Mouse (Mus musculus) ovary, postnatal 10 days (tissue): ENCODE measurements around the gene Jazf1.

Source experiments
- DNase-seq: peaks from one replicate; pipeline ENCODE4 v3.0.0; 2022; ENCODE audit warnings: low spot score

Jazf1 gene

DNA sequence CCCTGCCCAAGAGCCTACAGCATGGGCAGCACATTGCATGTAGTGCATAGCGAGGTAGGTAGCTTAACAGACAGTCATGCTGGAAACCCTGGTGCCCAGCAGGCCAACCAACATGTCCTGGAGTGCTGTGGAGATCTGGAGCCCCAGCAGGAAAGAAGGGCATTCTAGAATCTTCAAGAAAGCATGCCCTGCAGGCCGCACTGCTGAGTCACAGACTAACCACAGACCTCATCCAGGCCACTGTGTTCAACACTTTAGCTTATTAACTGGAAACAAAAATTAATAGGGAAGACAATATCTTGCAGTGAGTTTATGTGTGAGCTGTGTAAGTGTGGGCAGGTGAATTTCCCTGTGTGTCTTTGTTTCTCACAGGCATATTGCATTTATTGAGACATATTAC, 222.1 kb downstream of the Jazf1 start:
- DNase-seq = no peak

DNA sequence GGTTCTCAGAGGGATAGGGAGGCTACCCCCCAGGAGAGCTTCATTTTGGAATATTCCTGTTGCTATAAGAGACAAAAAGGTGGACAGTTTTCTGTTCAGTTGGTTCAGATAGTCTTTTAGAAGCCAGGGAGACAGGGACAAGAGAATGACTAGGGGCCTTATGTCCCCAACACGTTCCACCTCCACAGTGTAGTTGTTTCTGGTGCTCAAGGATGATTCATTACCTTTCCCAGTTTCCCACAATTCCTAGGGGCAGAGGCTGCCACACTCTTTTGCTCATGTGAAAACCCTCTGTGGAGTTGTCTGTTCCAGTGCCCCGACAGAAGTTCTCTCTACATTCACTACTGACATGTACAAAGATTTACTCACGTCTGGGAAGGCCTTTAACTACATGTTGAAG, 223.7 kb downstream of the Jazf1 start:
- no peak for DNase-seq

DNA sequence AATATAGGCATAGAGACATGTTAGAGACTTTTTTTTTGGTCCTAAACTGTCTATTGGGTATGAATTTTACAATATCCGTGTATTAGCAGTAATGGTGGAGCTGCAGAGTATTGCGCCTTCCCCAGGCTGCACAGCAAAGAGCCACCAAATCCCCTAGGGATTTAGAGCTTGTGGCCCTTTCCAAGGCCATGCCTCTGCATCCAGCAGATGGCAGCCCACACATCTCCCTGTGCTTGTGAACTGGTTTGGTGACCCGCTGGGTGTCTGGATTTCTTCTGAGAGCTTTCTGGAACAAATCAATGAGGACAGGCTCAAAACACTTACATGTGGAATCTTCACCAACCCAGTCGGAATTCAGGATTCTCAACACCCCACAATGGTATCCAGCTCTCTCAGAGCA, 225.4 kb downstream of the Jazf1 start:
- DNase-seq = no peak

DNA sequence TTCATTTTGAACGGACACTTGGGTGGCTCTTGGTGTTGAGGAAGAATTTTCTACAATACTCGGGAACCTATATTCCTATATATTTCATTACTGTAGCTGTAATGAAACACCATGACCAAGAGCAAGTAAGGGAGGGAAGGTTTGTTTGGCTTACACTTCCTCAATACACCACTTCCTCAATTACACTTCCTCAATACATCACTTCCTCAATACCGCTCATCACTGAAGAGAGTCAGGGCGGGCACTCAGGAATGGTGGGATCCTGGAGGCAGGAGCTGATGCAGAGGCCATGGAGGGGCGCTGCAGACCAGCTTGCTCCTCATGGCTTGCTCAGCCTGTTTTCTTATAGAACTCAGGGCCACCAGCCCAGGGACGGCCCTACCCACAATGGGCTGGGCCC, 225.8 kb downstream of the Jazf1 start:
- DNase-seq = no peak

DNA sequence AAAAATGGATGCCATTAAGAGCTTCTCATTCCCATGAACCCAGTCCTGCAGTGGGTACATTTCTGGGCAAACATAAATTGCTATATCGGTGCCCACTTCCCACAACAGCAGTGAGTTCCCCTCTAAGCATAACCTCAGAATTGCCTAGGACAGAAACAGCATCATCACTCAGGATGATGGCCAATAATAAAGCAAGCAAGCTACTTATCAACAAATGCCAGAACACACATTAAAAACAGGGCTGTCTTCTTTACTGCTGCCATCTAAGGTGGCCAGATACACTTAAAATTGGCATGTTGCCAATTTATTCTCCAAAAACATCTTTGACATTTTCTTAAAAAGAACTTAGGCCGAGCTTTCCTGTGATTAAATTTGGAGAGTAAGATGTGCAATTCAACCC, 226.8 kb downstream of the Jazf1 start:
- DNase-seq = no peak

DNA sequence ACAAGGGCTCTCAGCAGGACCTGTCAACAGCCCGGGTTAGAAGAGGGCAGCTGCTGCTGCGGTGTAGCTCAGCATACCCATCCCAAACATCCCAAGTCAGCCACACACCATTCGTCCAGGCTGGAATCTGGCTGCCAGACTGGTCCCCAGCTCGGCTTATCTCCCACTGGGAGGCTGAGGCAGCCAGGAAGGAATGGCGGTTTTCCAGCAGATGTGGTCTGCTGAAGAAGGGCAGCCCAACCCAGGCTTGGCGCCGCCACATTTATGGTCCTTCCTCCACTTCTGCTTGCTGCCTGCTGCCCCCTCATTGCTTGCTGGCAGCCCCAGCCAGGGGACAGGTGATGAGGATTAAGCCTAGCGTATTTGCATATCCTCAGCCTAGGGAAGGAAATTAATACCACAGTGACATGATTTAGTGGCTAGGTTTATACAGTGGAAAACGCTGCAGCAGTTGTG, 227.8 kb downstream of the Jazf1 start:
- no peak for DNase-seq

DNA sequence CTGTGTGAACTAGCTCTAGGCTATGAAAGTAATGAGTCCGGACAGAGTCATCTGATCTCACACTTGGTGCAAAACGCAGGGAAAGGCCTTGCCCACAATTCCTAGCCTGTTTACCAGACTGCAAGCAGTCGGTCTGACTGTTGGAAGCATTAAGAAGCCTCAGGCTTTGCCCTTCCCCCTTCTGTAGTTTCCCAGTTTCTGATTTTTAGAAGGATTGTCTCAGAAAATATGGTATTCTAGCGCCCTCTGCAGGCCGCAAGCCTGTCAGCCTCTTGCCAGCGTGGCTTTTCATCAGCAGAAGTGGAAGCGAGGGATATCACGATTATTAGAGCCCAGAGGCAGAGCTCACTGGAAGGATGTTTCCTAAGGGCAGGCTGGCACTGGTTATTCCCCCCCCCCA, 229.7 kb downstream of the Jazf1 start:
- peak; percentile 59 for DNase-seq

DNA sequence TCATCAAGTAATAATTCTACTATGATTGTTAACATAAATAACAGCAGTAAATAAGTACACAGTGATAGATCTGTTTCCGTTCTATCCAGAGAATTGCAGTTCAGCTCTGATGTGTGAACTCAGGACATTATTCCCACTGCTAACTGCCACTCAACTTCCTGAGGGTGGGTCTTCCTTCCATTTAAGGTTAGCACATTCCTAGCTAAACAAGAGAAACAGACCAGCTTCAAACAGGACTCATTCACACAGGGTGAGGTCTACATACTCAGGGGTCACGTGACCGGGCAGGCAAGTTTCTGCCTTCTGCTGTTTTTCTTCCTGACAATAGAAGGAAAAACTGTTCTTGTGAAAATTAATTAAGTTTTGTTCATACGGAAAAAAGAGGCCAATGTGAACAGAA, 230.6 kb downstream of the Jazf1 start:
- DNase-seq = no peak

DNA sequence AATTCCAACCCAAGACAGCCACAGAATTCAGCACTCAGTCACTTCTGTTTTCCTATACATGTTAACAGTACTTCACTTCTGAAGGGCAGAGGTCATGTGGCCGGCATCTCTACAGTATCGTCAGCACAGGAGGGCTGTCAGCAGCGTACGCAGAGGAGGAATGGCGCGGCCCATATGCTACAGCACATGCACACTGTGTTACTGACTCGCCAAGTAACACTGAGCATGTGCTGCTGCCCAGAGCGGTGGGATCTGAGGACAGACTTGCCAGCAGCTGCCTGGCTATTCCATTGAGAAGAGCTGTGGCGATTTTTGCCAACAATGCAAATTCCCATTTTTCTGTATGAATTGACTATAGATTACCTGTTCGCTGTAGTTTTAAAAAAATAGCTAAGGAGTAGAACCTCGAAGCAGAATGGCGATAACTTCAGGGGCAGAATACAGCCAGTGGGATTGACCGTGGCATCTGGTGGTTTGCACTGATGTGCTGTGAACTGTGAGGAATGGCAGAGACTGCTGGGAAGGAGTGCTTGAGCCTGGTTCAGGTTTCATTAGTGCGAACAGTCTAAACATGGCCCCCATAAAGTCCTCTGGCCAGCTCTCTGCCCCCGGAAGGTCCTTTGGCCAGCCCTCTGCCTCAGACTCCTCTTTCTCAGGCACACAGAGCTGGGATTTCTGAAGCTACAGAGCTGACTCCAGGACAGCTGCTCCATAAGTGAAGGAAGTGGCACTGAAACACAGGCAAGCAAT, 232.1 kb downstream of the Jazf1 start:
- DNase-seq = no peak

DNA sequence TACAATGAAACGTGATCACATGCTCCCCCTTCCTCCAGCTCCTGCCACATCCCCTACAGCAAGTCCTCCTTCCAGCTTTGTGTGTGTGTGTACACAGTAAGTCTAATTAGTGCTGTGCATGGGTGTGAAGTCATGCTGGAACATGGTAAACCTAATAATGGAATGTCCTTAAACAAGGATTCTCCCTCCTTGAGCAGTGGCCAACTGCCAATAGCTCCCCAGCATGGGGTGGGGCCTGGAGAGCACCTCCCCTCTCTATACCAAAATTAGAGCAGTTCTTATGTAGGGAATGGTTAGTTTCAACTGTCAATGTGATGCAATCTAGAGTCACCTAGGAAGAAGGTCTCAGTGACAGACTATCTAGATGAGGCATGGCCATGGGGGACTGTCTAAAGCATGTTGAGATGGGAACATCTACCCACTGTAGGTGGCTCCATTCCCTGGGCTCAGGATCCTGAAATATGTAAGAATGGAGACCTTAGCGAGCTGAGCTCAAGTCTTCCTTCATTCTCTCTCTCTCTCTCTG, 240.6 kb downstream of the Jazf1 start:
- DNase-seq = no peak

DNA sequence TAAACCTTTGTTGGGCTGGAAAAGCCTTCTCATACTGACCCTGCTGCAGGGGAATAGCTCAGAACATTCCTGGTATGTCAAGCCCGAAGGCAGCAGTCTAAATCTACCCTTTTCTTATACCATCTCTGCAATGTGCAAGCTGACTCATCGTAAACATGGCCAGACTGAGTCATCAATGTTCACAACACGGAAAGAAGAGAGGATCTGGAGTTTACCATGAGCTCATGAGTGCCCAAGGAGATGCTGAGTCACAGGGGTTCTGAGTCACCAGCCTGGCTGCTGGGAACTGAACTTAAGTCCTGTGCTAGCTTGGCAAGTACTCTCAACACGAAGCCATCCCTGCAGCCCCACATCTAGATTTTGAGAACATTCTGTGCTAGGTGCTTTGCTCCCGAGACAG, 242.9 kb downstream of the Jazf1 start:
- no peak for DNase-seq

DNA sequence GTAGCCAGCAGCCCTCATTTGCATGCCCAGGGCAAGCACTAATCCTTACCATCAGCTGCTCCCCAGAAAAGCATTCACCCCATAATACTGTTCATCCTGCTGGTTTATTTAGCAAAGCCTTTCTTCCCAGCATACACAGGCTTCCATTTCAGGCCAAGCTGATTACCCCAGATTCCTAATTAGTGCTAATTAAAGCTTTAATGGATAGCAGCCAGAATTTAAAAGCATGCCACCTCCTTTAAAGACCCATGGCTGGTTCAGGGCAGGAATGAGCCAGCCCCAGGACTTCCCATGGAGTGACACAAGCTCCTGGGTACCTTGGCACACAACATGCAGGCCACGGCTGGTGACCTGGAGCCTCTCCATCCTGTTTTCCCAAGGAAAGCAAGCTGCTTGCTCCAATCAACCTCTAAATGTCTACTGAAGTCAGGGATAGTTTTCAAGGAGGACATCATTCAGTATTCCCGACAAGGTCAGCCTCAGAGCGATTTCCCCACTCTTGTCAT, 243.4 kb downstream of the Jazf1 start:
- DNase-seq = no peak

DNA sequence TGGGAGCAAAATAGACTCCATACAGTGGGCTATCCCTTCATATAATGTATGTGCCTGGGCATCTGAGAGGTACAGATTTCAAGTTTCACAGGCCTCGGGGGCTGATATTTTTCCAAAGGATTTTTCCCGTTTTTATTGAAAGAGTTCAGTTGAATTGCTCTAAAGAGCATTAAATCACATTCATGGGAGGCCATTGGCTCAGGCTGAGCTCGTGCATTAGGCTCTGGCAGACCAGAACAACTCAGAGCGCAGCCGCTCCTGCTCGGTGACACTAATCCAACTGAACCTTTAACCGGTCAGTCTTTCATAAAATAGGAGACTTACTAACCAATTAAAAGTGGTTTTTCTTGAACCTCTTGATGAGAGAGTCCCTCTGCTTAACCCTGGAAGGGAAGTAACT, 245.4 kb downstream of the Jazf1 start:
- DNase-seq = no peak

DNA sequence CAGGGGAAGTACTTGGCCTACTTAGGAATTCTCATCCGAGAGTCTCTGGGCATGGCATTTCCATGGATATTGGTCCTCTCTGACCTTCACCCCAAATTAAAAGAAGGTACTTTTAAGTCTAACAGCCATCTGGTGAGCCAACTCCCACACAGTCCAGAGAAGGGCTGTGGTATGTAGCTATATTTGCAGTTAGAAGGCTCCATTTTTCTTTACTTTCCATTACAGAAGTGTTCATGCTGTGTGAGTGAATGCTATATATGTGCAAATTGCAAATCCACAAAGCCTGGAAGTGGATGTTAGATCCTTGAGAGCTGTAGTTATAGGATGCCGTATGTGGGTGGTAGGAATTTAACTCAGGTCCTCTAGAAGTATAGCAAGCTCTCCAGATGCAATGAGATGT, 245.8 kb downstream of the Jazf1 start:
- no peak for DNase-seq

DNA sequence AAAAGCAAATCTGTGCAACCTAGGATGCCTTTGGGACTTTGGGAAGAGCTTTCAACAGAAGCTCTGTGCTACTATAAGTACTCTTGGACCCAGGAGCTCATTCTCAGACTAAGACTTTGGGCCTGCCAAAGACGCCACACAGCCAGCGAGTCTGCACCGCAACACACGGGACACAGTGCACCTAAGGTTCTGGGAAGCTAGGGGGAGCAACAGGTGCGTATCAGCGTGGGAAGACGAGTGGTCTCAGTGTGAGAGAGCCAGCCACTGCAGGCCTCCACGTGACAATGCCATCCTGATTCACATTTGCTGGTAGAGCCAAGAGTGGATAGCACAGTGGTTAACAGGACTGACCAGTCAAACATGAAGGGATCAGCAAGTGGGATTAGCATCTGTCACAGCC, 249.1 kb downstream of the Jazf1 start:
- DNase-seq = no peak

DNA sequence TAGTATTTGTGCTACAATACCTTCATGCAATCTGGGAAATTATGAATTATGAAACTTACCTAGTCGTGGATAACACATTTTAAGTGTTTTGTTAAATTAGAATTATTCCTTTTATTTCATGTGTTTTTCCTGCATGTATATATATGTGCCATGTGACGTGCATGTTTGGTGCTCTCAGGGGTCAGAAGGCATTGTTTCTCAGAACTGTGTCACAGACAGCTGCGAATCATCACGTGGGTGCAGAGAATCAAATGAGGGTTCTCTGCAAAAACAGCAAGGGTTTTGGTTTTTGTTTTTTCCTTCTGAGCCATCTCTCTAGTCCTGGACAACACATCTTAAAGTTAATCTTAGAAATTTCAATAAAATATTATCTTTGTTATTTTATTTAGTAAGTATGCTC, 250.4 kb downstream of the Jazf1 start:
- DNase-seq = no peak

DNA sequence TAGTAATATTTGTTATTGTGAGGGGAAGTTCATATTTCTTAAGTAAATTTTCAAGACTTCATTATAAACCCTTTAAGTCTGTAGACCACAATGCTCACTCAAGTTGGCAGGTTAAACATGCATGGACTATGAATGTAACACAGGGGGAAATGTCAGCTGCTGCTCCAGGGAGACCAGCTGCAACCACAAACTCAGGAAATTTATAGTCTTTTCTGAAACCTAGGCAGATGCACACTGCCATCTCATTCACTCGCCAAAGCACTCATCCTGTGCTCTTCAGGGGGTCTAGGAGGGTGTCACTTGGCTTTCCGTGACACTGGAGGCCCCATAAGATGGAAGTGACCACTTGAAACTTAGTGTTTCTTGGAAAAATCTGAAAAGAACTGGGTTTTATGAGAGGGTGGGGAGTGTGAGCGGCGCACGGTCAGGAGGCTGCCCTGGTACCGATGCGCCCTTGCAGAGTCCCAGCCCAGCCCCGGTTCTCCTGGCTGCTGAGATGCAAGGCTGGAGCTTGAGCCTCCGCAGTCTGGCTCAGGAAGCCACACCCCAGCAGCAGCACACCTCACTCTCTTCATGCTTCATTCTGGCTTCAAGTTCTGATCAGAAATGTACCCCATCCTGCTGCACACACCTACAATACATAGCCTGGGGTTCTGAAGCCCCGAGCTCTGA, 251.1 kb downstream of the Jazf1 start:
- DNase-seq = no peak

DNA sequence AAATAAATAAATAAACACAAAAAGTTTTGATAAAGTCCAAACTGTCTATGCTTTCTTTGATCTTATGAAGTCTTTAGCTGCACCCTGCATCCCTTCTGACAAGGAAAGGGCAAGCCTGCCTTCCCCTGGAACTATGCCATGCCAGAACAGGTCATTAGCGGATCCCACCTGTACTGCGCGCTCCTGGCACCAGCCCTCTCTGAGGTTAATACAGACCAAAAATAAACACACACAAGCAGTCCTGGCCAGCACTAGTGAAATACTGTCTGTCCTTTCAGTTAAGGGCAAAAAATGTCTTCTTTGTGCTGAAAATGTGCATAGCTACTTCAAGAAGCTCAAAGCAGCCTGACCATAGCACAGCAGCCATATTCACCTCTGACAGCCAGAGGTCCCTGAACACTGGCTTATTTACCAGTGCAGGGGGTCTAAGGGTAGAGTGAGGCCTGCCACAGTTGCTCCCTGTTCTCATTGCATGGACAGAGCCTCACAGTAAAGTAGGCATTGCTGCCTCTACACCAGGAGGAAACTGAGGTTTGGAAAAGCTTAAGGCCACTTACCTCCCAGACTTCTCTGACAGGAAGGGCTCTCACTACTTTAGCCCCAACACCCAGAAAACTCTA, 263.1 kb downstream of the Jazf1 start:
- DNase-seq = no peak

DNA sequence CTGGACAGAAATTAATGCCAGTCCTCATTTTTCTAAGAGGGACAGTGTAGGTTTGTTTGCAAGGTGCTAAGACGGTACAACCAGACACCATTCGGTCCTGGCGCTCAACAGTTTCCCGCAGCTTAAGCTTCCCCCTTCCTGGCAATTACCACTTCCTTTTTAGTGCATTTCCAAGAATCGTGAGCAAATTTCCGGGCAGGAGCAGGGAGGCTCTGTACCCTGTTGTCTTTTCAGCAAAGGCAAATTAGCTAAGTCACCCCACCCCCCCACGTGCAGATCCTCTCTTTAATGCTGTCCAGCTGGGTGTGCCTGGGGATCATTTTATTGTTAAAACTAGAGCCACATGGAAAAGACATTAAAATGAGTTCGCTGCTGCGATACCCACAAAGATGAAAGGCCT, 266.2 kb downstream of the Jazf1 start:
- no peak for DNase-seq

DNA sequence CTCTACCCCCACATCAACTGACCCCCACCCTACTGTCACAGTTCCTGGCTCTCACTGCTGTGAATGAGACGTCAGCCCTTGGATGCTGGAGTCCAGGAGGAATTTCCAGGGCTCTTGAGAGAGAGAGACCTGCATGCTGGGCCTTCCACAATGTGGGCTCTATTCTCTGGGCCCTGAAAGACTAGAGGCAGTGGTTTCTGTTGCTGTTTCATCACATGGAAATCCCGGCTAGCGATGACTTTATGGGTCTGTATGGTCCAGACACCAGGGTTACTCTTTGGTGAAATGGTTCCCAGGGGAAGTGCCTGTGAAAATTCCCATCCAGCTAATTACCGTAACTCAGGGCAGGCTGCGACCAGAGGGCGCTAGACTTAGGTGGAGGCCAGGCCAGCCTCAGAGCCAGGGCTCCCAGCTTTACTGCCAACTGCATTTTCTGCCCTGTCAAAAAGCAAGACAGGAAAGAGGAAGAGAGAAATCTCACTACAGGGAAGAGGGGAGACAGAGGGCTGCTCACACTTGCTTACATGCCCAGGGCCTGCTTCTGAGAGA, 271.1 kb downstream of the Jazf1 start:
- DNase-seq = no peak

DNA sequence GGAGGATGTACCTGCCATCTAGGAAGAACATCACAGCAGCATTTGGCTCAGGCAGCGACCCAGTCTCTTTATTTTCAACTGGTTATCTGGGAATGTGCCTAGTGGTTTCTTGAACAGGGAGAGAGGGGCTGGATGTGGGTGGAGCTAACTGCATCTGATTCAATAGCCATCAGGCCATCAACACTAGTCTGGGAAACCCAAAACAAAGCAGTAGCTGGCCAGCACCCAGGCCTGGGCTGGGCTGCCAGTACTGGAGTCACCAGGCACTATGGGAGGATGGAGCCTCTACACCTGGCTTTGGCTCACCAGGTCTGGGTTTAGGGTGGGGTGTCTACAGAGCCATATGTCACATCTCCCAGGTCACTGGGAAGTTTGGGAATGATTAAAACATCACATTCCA, 271.7 kb downstream of the Jazf1 start:
- no peak for DNase-seq

DNA sequence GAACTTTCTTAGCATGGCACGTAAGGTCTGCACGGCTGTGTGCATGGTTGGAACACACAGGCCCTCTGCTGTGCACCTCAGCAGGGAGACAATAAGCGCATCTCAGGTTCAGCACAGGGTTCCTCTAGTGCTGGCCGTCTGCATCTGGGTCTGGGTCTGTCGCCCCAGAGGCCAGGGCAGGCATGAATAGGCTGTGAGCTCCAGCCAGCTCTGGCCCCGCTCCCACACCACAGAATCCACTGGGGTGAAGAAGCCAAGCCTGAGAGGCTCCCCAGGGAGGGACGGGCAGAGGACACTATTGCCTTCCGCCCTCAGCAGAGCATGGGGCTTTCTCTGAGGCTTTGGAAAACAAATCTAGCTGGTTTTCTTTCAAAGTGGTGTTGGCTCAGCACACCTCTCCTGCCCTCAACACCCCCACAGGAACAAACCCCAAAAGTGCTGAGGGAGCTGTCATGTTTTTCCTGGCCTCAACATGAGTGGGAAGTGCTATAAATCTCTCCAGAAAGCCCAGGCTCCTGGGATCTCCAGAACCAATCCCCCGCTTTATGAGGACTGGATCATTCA, 272.3 kb downstream of the Jazf1 start:
- DNase-seq = no peak
